9 mouse cellular contexts compared by ENCODE assay signal in the genomic region with DNA sequence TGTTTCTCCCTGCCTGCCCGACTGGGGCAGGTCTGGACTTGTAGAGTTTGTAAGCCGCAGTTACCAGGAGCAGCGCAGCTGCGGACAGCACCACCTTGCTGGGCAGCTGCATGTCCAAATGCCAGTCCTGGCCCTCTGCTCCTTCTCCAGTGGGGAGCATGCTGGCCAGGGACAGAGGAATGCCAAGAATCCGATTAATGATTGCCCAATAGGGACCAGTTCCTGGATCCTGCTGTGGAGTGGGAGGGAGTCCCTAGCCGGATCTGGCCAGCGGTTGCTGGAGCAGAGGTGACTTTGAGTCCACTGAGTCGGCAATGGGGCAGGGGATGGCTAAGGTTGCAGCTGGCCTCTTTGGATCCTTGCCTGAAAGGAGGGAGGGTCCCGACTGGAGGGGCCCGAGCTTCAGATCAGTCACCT. TPM values are rescaled to one million over a fixed set of nuclear protein-coding genes. Genes with fewer than 3 reads are reported as not detected.
DNase-seq lines count a peak whose midpoint lies in the region; ATAC-seq lines count a peak whose summit lies in the region.
"Had no signal": no experiment of that assay in that cellular context is flagged by ENCODE, and none has a peak within 500 bp of the region (broad histone marks: within the 10 kb centered on the region; RNA-seq: fewer than 3 reads in every experiment).

No protein-coding gene starts in this region.

- H3K9me3 ChIP-seq in intestine, embryonic 16.5 days (ENCODE audit: control insufficient read depth, low read length) = no peaks in the 10 kb centered on the region
- H3K9me3 ChIP-seq in liver, embryonic 16.5 days (replicated peaks; ENCODE audit: control insufficient read depth, low read length) = no peaks in the 10 kb centered on the region
- H3K9me3 ChIP-seq: limb, embryonic 12.5 days had no signal

- 15% methylated on average over 10 of the region's 10 CpGs for WGBS in intestine, embryonic 16.5 days
- 25% methylated on average over 10 of the region's 10 CpGs for WGBS in liver, embryonic 16.5 days (ENCODE audit: insufficient replicate concordance)

- H3K36me3 ChIP-seq in intestine, embryonic 16.5 days (ENCODE audit: control insufficient read depth, insufficient read depth, low read length) = no peaks in the 10 kb centered on the region
- no peaks in the 10 kb centered on the region for H3K36me3 ChIP-seq in liver, embryonic 16.5 days (ENCODE audit: control insufficient read depth, insufficient read depth)
- H3K36me3 ChIP-seq: limb, embryonic 12.5 days had no signal

- peak; percentile 51 for DNase-seq in urinary bladder, adult 2 months (ENCODE audit: low spot score)
- DNase-seq in urinary bladder, postnatal 4 days (ENCODE audit: low spot score in 2 of 2) = no peak
- peak; percentile 51 for DNase-seq in fibroblast of lung, adult 2 months (ENCODE audit: low read depth)
- DNase-seq in urinary bladder, postnatal 36 days (ENCODE audit: low spot score in 2 of 2) = peak; percentile 49 to 72
- DNase-seq in thymus, postnatal 25 days = no peak
- no peak for DNase-seq in spleen, postnatal 14 days (ENCODE audit: low spot score in 2 of 2)

- H3K4me3 ChIP-seq in intestine, embryonic 16.5 days (ENCODE audit: low read length) = no peak overlapping the region
- peak overlapping the region; percentile 41 for H3K4me3 ChIP-seq in liver, embryonic 16.5 days (ENCODE audit: low read depth, low read length)
- H3K4me3 ChIP-seq: limb, embryonic 12.5 days had no signal

- ATAC-seq in intestine, embryonic 16.5 days = peak; percentile 83
- ATAC-seq in liver, embryonic 16.5 days (ENCODE audit: low read depth) = peak; percentile 85

- H3K4me1 ChIP-seq in intestine, embryonic 16.5 days (ENCODE audit: control insufficient read depth, insufficient read depth, low read length) = peaks cover 9% of the 10 kb centered on the region
- H3K4me1 ChIP-seq in liver, embryonic 16.5 days (ENCODE audit: control insufficient read depth, low read depth, low read length) = no peaks in the 10 kb centered on the region

- no peak overlapping the region for H3K9ac ChIP-seq in intestine, embryonic 16.5 days (ENCODE audit: low read depth, low read length)
- H3K9ac ChIP-seq in liver, embryonic 16.5 days (ENCODE audit: low read depth, low read length) = no peak overlapping the region
- H3K9ac ChIP-seq: limb, embryonic 12.5 days had no signal

- no peaks in the 10 kb centered on the region for H3K27me3 ChIP-seq in intestine, embryonic 16.5 days (replicated peaks; ENCODE audit: control insufficient read depth, insufficient read depth, low read length)
- H3K27me3 ChIP-seq in liver, embryonic 16.5 days (ENCODE audit: control insufficient read depth, insufficient read depth, low read depth, low read length) = no peaks in the 10 kb centered on the region

- peak overlapping the region; percentile 31 for H3K27ac ChIP-seq in intestine, embryonic 16.5 days (ENCODE audit: low read length)
- H3K27ac ChIP-seq in liver, embryonic 16.5 days (ENCODE audit: low read length) = peak overlapping the region; percentile 78
- H3K27ac ChIP-seq: limb, embryonic 12.5 days had no signal

- H3K4me2 ChIP-seq in intestine, embryonic 16.5 days (ENCODE audit: low read depth, low read length) = peak overlapping the region; percentile 31; the same call in 1 of the 2 replicates
- H3K4me2 ChIP-seq in liver, embryonic 16.5 days (ENCODE audit: low read depth, low read length) = peak overlapping the region; percentile 41
- H3K4me2 ChIP-seq: limb, embryonic 12.5 days had no signal

RNA-seq across cellular contexts. Expression of a gene that starts 0.3 kb away (rescaled TPM):
- 20.1 and 22.3 TPM in 2 replicates for polyA plus RNA-seq in urinary bladder, adult 2 months (2012; rRNA removed)
- polyA plus RNA-seq in intestine, embryonic 16.5 days (2015; fragmentation: Nextera tagmentation; extraction: Ambion mirVana) = 0.22 and 0.27 TPM in 2 replicates
- polyA plus RNA-seq in liver, embryonic 16.5 days (2015; fragmentation: Nextera tagmentation; extraction: Ambion mirVana) = 0.88 and 1.0 TPM in 2 replicates
- polyA plus RNA-seq: limb, embryonic 12.5 days had no signal

Comparison
In these comparisons a context has a peak if more than half of its experiments do, and no peak if none do; other contexts are left out.
1. DNase-seq: peak in urinary bladder, adult 2 months (single experiment), fibroblast of lung, adult 2 months (single experiment) and urinary bladder, postnatal 36 days (2 of 2); none in urinary bladder, postnatal 4 days (0 of 2), thymus, postnatal 25 days (single experiment) and spleen, postnatal 14 days (0 of 2).
2. RNA of a gene that starts 0.3 kb away (polyA plus RNA-seq): 20.1 to 22.3 TPM in urinary bladder, adult 2 months; 0.88 to 1.0 TPM in liver, embryonic 16.5 days and 0.22 to 0.27 TPM in intestine, embryonic 16.5 days; every median in the first group is over 10 times any median in the second.